Mouse (Mus musculus): ENCODE data around the gene Slc39a3. TPM values are rescaled to one million over a fixed set of nuclear protein-coding genes. Genes with fewer than 3 reads are reported as not detected.

Gene Slc39a3
- total and polyA plus RNA-seq, 3 experiments, result 13.9 to 20.5 (median 14.4) TPM

- Histone ChIP-seq H3K79me2 (replicated peaks; ENCODE audit: control insufficient read depth, insufficient read depth, low read length) (no peaks in the 10 kb centered on the region), H3K9ac (ENCODE audit: low read depth, low read length) (no peak within 1 kb of the TSS), H3K36me3 (ENCODE audit: control insufficient read depth, insufficient read depth, low read length) (no peaks in the 10 kb centered on the region), H3K27me3 (ENCODE audit: control insufficient read depth, insufficient read depth, low read length) (no peaks in the 10 kb centered on the region), H3K4me3 (no peak within 1 kb of the TSS), H3K27ac (no peak within 1 kb of the TSS), H3K4me1 (ENCODE audit: control insufficient read depth, insufficient read depth, low read length) (no peaks in the 10 kb centered on the region)
- TF ChIP-seq POLR2A (IDR thresholded peaks at IDR 0.05; ENCODE audit: insufficient read depth, low read depth, low read length) (no peak), CTCF (IDR thresholded peaks at IDR 0.05) (no peak), EP300 (IDR thresholded peaks at IDR 0.05; ENCODE audit: insufficient read depth, low read depth, low read length) (no peak)
- peak; percentile 83 to 87 for DNase-seq
- 12% methylated on average over 31 of the region's 31 CpGs for WGBS
- intact Hi-C loops (cut with DNase I), result loop anchor here (5.0 kb wide), 1 partner anchor 158 kb away; no protein-coding TSS in a partner anchor
Measured at GRCm38 (mm10) chr10:81014393-81015384, 22.5 kb downstream of the Slc39a3 start, which contains the start of gene Gng7. Gng7 (minus strand) TSS chr10:81014945.

GRCm38 (mm10) chr10:81010851-81011250, 26.4 kb downstream of the Slc39a3 start:
- 45% methylated on average over 6 of the region's 6 CpGs for WGBS
- no peak overlapping the region for H3K9ac ChIP-seq (ENCODE audit: low read depth, low read length)

GRCm38 (mm10) chr10:81007240-81007639, 30.0 kb downstream of the Slc39a3 start:
- no peak overlapping the region for H3K9ac ChIP-seq (ENCODE audit: low read depth, low read length)
- no peak for DNase-seq
- H3K27me3 ChIP-seq (ENCODE audit: control insufficient read depth, insufficient read depth, low read length), result no peaks in the 10 kb centered on the region
- no peak overlapping the region for H3K4me3 ChIP-seq
- TF ChIP-seq CTCF (IDR thresholded peaks at IDR 0.05) (no peak), EP300 (IDR thresholded peaks at IDR 0.05; ENCODE audit: insufficient read depth, low read depth, low read length) (no peak), POLR2A (IDR thresholded peaks at IDR 0.05; ENCODE audit: insufficient read depth, low read depth, low read length) (no peak)
- H3K79me2 ChIP-seq (replicated peaks; ENCODE audit: control insufficient read depth, insufficient read depth, low read length), result no peaks in the 10 kb centered on the region
- no peaks in the 10 kb centered on the region for H3K36me3 ChIP-seq (ENCODE audit: control insufficient read depth, insufficient read depth, low read length)
- H3K4me1 ChIP-seq (ENCODE audit: control insufficient read depth, insufficient read depth, low read length), result no peaks in the 10 kb centered on the region
- intact Hi-C loops (cut with DNase I), result no loop called here
- 27% methylated on average over 7 of the region's 7 CpGs for WGBS
- H3K27ac ChIP-seq, result no peak overlapping the region

More at GRCm38 (mm10) chr10:81010851-81011250, 26.4 kb downstream of the Slc39a3 start:
- H3K79me2 ChIP-seq (replicated peaks; ENCODE audit: control insufficient read depth, insufficient read depth, low read length), result no peaks in the 10 kb centered on the region
- DNase-seq, result no peak
- no peak overlapping the region for H3K27ac ChIP-seq
- intact Hi-C loops (cut with DNase I), result no loop called here
- no peak overlapping the region for H3K4me3 ChIP-seq
- no peaks in the 10 kb centered on the region for H3K4me1 ChIP-seq (ENCODE audit: control insufficient read depth, insufficient read depth, low read length)
- no peaks in the 10 kb centered on the region for H3K36me3 ChIP-seq (ENCODE audit: control insufficient read depth, insufficient read depth, low read length)
- TF ChIP-seq EP300 (IDR thresholded peaks at IDR 0.05; ENCODE audit: insufficient read depth, low read depth, low read length) (no peak), POLR2A (IDR thresholded peaks at IDR 0.05; ENCODE audit: insufficient read depth, low read depth, low read length) (no peak), CTCF (IDR thresholded peaks at IDR 0.05) (no peak)
- H3K27me3 ChIP-seq (ENCODE audit: control insufficient read depth, insufficient read depth, low read length), result no peaks in the 10 kb centered on the region

DNA sequence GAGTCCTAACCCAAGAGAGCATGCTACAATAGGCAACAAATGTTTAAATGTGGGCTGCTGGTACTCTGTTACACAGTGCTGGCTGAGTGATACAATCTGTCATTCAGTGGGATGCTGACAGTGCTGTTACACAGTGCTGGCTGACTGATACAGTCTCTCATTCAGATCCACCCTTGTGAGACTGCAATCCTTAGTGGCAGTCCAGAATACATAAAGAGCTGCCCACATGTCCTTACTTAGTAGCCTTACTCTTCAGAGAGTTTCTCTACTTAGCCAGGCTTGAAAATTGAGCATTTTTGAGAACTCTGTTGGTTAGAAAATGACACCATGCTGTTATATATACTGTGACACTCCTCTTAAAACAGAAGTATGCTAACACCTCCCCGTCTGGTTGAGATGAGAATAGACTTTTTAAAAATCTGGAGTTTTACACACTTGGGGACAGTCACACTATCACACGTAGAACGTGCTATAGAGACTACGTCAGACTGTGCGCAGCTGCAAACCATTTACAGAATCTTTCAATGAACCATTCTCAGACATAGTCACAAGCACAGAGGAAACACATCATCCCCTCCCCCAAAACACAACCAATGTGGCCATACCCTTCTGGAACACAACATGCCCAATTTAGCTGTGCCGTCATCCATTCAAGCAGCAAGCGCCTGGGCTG, 31.1 kb downstream of the Slc39a3 start:
- Histone ChIP-seq H3K4me3 (no peak overlapping the region), H3K9ac (ENCODE audit: low read depth, low read length) (no peak overlapping the region), H3K27ac (no peak overlapping the region), H3K79me2 (replicated peaks; ENCODE audit: control insufficient read depth, insufficient read depth, low read length) (no peaks in the 10 kb centered on the region), H3K27me3 (ENCODE audit: control insufficient read depth, insufficient read depth, low read length) (no peaks in the 10 kb centered on the region), H3K36me3 (ENCODE audit: control insufficient read depth, insufficient read depth, low read length) (no peaks in the 10 kb centered on the region), H3K4me1 (ENCODE audit: control insufficient read depth, insufficient read depth, low read length) (no peaks in the 10 kb centered on the region)
- 87% methylated on average over 7 of the region's 7 CpGs for WGBS
- no peak for TF ChIP-seq CTCF (IDR thresholded peaks at IDR 0.05)
- no peak for TF ChIP-seq EP300 (IDR thresholded peaks at IDR 0.05; ENCODE audit: insufficient read depth, low read depth, low read length)
- no peak for TF ChIP-seq POLR2A (IDR thresholded peaks at IDR 0.05; ENCODE audit: insufficient read depth, low read depth, low read length)
- DNase-seq, result no peak
- intact Hi-C loops (cut with DNase I), result no loop called here

DNA sequence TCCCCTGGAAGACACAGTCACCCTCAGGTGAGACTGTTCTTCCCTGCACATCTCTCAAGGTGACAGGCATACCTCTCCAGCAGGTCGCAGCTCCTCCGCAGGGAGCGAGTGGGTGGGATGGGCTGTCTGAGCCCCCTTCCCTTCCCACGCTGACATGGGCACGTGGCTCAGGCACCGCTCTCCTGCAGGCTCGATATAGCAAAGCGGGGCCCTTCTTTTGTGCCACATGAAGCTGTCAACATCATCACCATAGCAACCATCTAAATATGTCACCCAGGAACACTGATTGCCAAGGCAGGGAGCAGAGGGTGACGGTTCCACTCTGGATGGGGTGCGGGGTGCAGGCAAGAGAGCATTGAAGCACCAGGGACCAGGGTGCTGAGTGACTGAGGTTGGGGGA, 36.1 kb downstream of the Slc39a3 start:
- H3K9ac ChIP-seq (ENCODE audit: low read depth, low read length), result no peak overlapping the region
- intact Hi-C loops (cut with DNase I), result no loop called here
- TF ChIP-seq CTCF (IDR thresholded peaks at IDR 0.05) (no peak), POLR2A (IDR thresholded peaks at IDR 0.05; ENCODE audit: insufficient read depth, low read depth, low read length) (no peak), EP300 (IDR thresholded peaks at IDR 0.05; ENCODE audit: insufficient read depth, low read depth, low read length) (no peak)
- H3K27ac ChIP-seq, result no peak overlapping the region
- no peaks in the 10 kb centered on the region for H3K36me3 ChIP-seq (ENCODE audit: control insufficient read depth, insufficient read depth, low read length)
- whole genome bisulfite sequencing, result 56% methylated on average over 10 of the region's 10 CpGs
- H3K27me3 ChIP-seq (ENCODE audit: control insufficient read depth, insufficient read depth, low read length), result no peaks in the 10 kb centered on the region
- DNase-seq, result no peak
- no peaks in the 10 kb centered on the region for H3K4me1 ChIP-seq (ENCODE audit: control insufficient read depth, insufficient read depth, low read length)
- no peak overlapping the region for H3K4me3 ChIP-seq
- H3K79me2 ChIP-seq (replicated peaks; ENCODE audit: control insufficient read depth, insufficient read depth, low read length), result no peaks in the 10 kb centered on the region
